Mouse (Mus musculus) kidney, postnatal 0 days (tissue): ENCODE measurements around the gene Cog5. TPM values are rescaled to one million over a fixed set of nuclear protein-coding genes. Genes with fewer than 3 reads are reported as not detected.

Source experiments
- ATAC-seq: fragments of 200-750 bp; cut with Nextera tagmentation; replicated peaks from 2 replicates; pipeline ENCODE4 v1.8.0; 2017; ENCODE audit warnings: low read depth, moderate number of reproducible peaks, moderate TSS enrichment, moderate library complexity; ENCODE audit not compliant: low FRiP score
- DNase-seq: peaks from one replicate; pipeline ENCODE4 v3.0.0-alpha.2; 2016; ENCODE audit warnings: low spot score
- H3K27ac ChIP-seq: fragments of 300-500 bp; sonication (generic); 2 replicates; pipeline ENCODE4 v1.5.1; 2014; ENCODE audit warnings: mild to moderate bottlenecking
- H3K27me3 ChIP-seq: fragments of 300-500 bp; sonication (generic); 2 replicates; pipeline ENCODE4 v1.6.1; 2014; ENCODE audit warnings: low read length, mixed read lengths; ENCODE audit not compliant: insufficient read depth
- H3K36me3 ChIP-seq: fragments of 300-500 bp; sonication (generic); 2 replicates; pipeline ENCODE4 v1.6.1; 2014; ENCODE audit warnings: low read length, mixed read lengths; ENCODE audit not compliant: insufficient read depth
- H3K4me1 ChIP-seq: fragments of 300-500 bp; sonication (generic); replicated peaks from 2 replicates; pipeline ENCODE4 v1.6.1; 2014; ENCODE audit warnings: antibody characterized with exemption, low read length, mixed read lengths; ENCODE audit not compliant: insufficient read depth
- H3K4me2 ChIP-seq: fragments of 300-500 bp; sonication (generic); 2 replicates; pipeline ENCODE4 v1.6.1; 2014; ENCODE audit warnings: mild to moderate bottlenecking, low read length, moderate library complexity, mixed read lengths
- H3K4me3 ChIP-seq: fragments of 300-500 bp; sonication (generic); replicated peaks from 2 replicates; pipeline ENCODE4 v1.5.1; 2014; ENCODE audit warnings: low read depth, low read length
- H3K9ac ChIP-seq: fragments of 300-500 bp; sonication (generic); 2 replicates; pipeline ENCODE4 v1.6.1; 2014; ENCODE audit warnings: low read depth, low read length
- H3K9me3 ChIP-seq: fragments of 300-500 bp; sonication (generic); replicated peaks from 2 replicates; pipeline ENCODE4 v1.6.1; 2016; ENCODE audit warnings: low read length, inconsistent platforms, mixed read lengths
- CTCF ChIP-seq: IDR thresholded peaks from 2 replicates; pipeline ENCODE4 v1.5.1; 2016; ENCODE audit warnings: antibody characterized with exemption, low read depth, mild to moderate bottlenecking, moderate library complexity
- WGBS: fragments of 180-500 bp; shearing (Covaris S2); extraction: QIAGEN DNeasy Blood & Tissue Kit; methylation state at CpG from one replicate; pipeline ENCODE4 v1.1.7; 2014; 5-methylcytosine and 5-hydroxymethylcytosine counted together
- polyA plus RNA-seq: library from polyadenylated mRNA; unstranded; fragments of >200 nt; fragmentation: Nextera tagmentation; extraction: Ambion mirVana; gene quantifications from 2 replicates; pipeline ENCODE4 v1.2.1, GENCODE M21; 2015

Cog5 gene
- polyA plus RNA-seq, 1 experiment from 2014 or later = 22.9 TPM

DNA sequence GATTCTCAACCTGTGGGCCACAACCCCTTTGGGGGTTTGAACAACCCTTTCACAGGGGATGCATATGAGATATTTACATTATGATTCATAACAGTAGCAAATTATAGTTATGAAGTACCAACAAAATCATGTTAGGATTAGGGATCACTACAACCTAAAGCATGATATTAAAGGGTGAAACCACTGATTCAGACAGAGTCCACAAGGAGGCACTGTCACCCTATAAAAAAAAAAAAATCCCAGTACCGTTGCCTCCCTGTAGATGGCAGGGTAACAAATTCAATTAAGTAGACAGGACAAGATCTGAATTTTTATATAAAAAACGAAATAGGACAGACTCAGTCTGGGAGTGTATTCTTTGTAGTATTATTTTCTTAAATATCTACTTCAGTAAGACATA is 312.9 kb downstream of the Cog5 start:
- peak; percentile 86 for DNase-seq
- H3K4me3 ChIP-seq = no peak overlapping the region
- H3K27me3 ChIP-seq = no peaks in the 10 kb centered on the region
- no peaks in the 10 kb centered on the region for H3K4me1 ChIP-seq
- H3K9me3 ChIP-seq = no peaks in the 10 kb centered on the region
- 4% methylated on average over 2 of the region's 2 CpGs for WGBS
- peak; percentile 98 for TF ChIP-seq CTCF
- peak; percentile 61; the same call in 1 of the 2 replicates for ATAC-seq
- H3K36me3 ChIP-seq = no peaks in the 10 kb centered on the region
- H3K27ac ChIP-seq = no peak overlapping the region
- no peak overlapping the region for H3K9ac ChIP-seq
- no peak overlapping the region for H3K4me2 ChIP-seq

GRCm38 (mm10) chr12:31969111-31969510 is 314.4 kb downstream of the Cog5 start:
- H3K4me2 ChIP-seq = no peak overlapping the region
- H3K4me1 ChIP-seq = no peaks in the 10 kb centered on the region
- H3K9me3 ChIP-seq = no peaks in the 10 kb centered on the region
- H3K27ac ChIP-seq = no peak overlapping the region
- no peak overlapping the region for H3K9ac ChIP-seq
- ATAC-seq (no peak), DNase-seq (no peak)
- WGBS = 34% methylated on average over 1 of the region's 1 CpGs
- no peaks in the 10 kb centered on the region for H3K36me3 ChIP-seq
- no peaks in the 10 kb centered on the region for H3K27me3 ChIP-seq
- no peak for TF ChIP-seq CTCF
- no peak overlapping the region for H3K4me3 ChIP-seq

GRCm38 (mm10) chr12:31971547-31971946 is 316.9 kb downstream of the Cog5 start:
- Histone ChIP-seq H3K4me2 (no peak overlapping the region), H3K9me3 (no peaks in the 10 kb centered on the region), H3K27ac (no peak overlapping the region), H3K9ac (no peak overlapping the region), H3K4me3 (no peak overlapping the region), H3K4me1 (no peaks in the 10 kb centered on the region), H3K36me3 (no peaks in the 10 kb centered on the region), H3K27me3 (no peaks in the 10 kb centered on the region)
- ATAC-seq = no peak
- WGBS = 86% methylated on average over 8 of the region's 8 CpGs
- no peak for TF ChIP-seq CTCF
- DNase-seq = no peak

DNA sequence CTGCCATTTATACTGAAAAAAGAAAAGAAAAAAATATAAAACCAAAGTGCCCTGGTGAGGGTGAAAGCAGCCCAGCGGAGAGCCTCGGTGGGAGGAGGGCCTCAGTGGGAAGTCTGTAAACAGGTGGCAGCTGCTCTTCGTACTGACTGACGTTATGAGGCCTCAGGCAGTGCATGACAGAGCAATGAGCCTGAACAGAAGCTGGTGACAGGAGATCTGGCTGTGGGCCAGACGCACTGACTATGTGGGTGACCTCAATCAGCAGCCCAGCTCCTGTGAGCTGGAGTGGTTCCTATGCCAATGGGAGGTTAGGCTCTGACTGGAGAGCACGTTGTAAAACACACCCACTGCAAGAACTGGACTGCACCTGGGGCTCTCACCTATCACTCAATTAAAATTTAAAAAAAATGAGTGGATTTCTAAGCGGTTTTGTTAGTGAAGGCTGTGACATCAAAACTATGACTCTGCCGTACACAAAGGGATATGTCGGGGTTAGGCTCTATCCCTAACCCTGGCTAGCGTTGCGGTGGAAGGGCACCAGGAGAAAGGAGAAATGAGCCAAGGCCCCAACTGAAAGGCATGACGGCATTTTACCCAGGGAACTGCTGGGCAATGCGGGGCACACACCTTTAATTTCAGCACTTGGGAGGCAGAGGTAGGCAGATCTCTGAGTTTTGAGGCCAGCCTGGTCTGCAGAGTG is 319.0 kb downstream of the Cog5 start:
- no peak overlapping the region for H3K4me2 ChIP-seq
- no peak for TF ChIP-seq CTCF
- H3K36me3 ChIP-seq = no peaks in the 10 kb centered on the region
- no peaks in the 10 kb centered on the region for H3K4me1 ChIP-seq
- no peaks in the 10 kb centered on the region for H3K27me3 ChIP-seq
- no peak overlapping the region for H3K9ac ChIP-seq
- H3K4me3 ChIP-seq = no peak overlapping the region
- ATAC-seq (peak; percentile 93), DNase-seq (peak; percentile 78)
- WGBS = 51% methylated on average over 13 of the region's 13 CpGs
- H3K27ac ChIP-seq = no peak overlapping the region
- no peaks in the 10 kb centered on the region for H3K9me3 ChIP-seq

- peak; percentile 66 for TF ChIP-seq CTCF
- Histone ChIP-seq H3K36me3 (no peaks in the 10 kb centered on the region), H3K4me2 (no peak overlapping the region), H3K9me3 (no peaks in the 10 kb centered on the region), H3K4me1 (no peaks in the 10 kb centered on the region), H3K9ac (no peak overlapping the region), H3K27ac (no peak overlapping the region), H3K27me3 (no peaks in the 10 kb centered on the region), H3K4me3 (no peak overlapping the region)
- 52% methylated on average over 7 of the region's 7 CpGs for WGBS
- DNase-seq (peak; percentile 39), ATAC-seq (no peak)
Observed at GRCm38 (mm10) chr12:31976544-31976943, 321.9 kb downstream of the Cog5 start.

GRCm38 (mm10) chr12:31977613-31978195 is 323.0 kb downstream of the Cog5 start:
- no peak overlapping the region for H3K9ac ChIP-seq
- ATAC-seq (no peak), DNase-seq (no peak)
- no peak for TF ChIP-seq CTCF
- H3K27me3 ChIP-seq = no peaks in the 10 kb centered on the region
- 72% methylated on average over 12 of the region's 12 CpGs for WGBS
- no peaks in the 10 kb centered on the region for H3K9me3 ChIP-seq
- no peak overlapping the region for H3K4me3 ChIP-seq
- H3K27ac ChIP-seq = no peak overlapping the region
- H3K36me3 ChIP-seq = no peaks in the 10 kb centered on the region
- H3K4me2 ChIP-seq = no peak overlapping the region
- no peaks in the 10 kb centered on the region for H3K4me1 ChIP-seq

- Histone ChIP-seq H3K36me3 (no peaks in the 10 kb centered on the region), H3K4me1 (peaks cover 3% of the 10 kb centered on the region; the same call in 1 of the 2 replicates), H3K9ac (no peak overlapping the region), H3K4me2 (no peak overlapping the region), H3K4me3 (no peak overlapping the region), H3K27ac (no peak overlapping the region), H3K27me3 (no peaks in the 10 kb centered on the region), H3K9me3 (no peaks in the 10 kb centered on the region)
- ATAC-seq (no peak), DNase-seq (no peak)
- WGBS = 66% methylated on average over 7 of the region's 7 CpGs
- TF ChIP-seq CTCF = no peak
Observed at GRCm38 (mm10) chr12:31983238-31983637, 328.6 kb downstream of the Cog5 start.
